Mouse (Mus musculus): Measurements from ENCODE around the gene Ezr. TPM values are rescaled to one million over a fixed set of nuclear protein-coding genes. Genes with fewer than 3 reads are reported as not detected.

Gene Ezr
- 1 to 10 TPM; 2.2 to 2.9 TPM for total RNA-seq (2021)
- long read RNA-seq, experiment 1, partial matches to known transcripts: 2 of 5 reads
- long read RNA-seq, experiment 1, other reads (novel, unspliced or antisense): 2 of 5 reads
- long read RNA-seq, experiment 2, transcript Ezr-201 (13 exons, 3,164 nt): major isoform, 5 of 7 reads
- long read RNA-seq, experiment 2, partial matches to known transcripts: 2 of 7 reads
- long read RNA-seq, experiment 2, other reads (novel, unspliced or antisense): 0 of 7 reads

DNA sequence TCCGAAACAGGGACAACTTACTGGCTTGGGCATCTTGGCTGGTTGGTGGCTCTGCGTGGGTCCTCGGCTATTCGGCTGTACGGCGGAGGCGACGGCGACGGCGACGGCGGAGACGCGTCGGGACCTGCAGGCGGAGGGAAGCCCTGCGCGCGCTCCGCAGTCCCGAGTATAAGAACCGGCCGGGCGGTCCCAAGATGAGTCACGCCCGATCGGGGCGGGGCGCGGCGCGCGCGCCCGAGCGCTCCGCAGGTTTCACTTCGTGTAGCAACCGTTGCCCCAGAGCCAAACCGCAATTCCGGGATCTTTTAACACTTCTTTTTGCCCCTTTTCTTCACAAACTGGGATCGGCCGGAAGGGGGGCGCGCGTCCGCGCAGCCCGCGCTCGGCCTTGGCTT is at the start of gene Ezr:
Ezr (minus strand) TSS at position 174 of the 395 bp plus-strand sequence.
- DNase-seq: peak; percentile 86

DNA sequence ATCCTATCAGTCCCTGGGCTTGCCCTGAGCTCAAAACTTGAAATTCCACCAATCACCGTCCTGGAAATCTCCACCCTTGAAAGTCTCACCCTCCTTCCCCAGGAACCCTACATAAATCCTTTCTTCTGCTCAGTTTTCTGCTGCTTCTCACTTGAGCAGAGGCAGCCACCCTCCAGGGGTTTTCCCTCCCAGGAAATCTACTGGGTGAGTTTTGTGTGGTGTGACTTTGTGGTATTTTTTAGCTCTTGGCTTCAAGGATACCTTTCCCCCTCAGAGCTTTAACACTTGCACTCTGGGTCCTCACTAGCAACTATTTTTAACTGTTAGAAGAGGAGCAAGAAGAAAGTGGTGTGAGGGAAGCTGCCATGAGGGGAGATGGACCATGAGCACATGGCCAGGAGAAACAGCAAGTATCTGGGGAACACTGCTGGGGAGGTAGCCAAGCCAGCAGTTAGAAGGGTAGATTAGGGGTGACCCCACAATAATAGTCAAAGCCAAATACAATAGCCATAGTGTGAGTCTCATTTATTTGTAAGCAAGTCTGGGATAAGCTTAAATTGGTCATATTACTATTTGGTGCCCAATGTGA is 47.5 kb upstream of the Ezr start:
- DNase-seq: no peak

DNA sequence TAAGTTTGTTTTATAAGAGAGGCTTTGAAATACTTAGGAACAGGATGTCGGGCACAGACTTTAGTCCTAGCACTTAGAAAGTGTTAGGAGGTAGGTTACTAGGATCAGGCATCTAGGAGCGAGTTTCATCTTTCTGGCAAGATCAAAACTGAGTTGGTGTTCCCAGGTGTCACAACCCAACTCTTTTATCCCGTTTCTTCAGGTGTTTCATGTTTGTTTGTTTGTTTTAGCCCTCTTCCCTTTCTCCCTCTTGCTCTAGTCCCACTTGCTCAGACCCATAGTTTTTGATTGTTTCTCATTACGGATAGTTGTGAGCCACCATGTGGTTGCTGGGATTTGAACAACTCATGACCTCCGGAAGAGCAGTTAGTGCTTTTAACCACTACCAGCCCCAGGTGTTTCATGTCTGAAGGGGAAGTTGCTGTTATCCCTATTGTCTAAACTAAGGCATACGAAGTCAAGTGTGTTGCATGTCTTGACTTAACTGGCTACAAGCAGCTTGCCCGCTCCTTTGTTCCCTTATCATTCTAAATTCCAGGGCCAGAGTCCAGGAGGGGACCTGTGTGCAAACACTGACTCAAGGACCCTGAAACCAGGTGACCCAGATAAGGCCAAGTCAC is 46.1 kb upstream of the Ezr start:
- no peak for DNase-seq

DNA sequence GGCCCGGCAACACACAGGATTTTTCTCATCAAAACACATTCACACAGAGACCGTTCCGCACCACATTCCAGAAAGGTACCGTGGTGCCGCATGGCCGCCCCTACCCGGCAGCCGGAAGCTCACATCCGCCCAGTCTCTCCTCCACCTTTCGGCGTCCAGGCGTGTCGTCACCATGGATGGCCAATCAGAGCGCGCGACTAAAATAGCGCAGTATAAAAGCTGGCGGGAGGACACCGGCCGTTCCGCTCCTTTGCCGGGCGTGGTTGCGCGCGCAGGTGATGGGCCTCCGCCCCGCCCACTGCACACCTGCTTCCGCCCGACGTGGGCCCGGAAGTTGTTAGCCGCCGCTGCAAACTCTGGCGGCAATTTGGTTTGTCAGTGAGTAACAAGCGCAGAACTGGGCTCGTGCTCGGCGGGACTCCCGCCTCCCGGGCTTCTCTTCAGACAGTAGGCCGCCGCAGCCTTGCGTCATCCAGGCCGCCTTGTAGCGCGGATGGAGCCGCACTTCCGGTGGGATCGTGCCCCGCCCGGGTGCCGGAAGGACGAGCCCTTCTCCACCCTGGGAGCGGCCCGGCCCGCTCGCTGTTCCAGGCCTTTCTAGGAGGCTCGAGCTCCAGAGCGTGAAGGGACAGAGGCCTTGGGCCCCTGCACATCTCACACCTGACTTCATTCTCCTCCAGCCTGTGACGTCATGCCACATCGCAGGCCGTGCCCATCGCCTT is 45.3 kb upstream of the Ezr start:
- peak; percentile 90 for DNase-seq

DNA sequence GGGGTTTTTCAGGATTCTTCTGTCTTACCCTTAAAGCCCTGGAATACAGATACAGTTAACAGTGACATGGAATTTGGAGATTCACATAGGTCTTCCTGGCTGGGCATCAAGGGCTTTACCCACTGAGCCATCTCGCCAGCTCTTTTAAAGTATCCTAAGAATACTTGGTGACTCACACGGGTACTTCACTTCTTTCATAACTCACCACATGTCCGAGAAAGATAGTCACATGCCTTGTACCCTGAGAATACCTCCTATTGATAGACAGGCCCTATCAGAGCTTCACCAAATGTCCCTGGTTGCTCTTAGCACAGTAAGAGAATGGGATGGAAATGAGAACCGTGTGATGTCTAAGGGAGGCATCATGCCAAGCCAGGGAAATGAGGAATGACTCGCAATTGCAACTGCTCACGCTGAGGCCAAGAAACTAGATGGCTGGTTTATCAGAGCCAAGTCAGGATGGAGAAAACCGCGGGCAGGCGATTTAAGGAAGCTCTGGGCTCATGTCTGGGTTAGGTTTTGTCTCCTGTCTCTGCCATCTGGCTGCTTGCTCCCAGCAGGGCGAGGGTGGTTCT is 44.7 kb upstream of the Ezr start:
- DNase-seq: no peak

DNA sequence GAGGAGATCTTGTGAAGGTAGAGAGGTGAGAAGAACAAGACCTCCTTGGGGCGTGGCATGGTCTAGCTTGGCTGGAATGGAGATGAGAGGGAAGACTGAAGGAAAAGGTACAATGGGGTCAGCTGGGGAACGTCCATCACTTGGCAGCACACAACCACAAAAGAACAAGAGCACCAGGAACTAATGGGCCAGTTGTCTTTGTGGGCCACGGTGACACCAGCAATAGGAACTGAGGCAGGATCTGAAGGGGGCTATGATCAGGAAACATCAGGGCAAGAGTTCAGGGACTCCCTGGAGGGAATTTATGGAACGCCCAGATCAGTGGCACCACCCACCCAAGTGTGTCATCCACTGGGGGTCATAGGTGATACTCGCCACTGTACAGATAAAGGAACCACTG is 34.2 kb upstream of the Ezr start:
- no peak for DNase-seq

DNA sequence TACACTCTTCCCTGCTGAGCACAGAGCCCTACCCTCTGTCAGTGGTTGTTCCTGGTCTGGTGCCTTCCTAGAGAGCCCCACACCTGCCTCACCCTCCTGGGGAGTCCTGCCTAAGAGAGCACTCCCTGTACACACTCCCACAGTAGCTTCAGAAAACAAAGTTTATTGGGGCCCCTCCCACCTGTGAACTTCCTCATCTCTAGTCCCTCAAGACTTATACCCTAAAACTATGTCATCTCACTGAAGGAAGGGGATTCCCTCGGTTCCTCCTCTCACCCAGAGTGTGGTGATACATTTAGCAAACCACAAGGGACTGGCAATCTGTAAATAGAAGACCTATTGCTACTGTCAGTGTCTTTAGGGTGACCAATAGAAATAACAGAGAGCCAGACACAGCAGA is 33.6 kb upstream of the Ezr start:
- DNase-seq: no peak

DNA sequence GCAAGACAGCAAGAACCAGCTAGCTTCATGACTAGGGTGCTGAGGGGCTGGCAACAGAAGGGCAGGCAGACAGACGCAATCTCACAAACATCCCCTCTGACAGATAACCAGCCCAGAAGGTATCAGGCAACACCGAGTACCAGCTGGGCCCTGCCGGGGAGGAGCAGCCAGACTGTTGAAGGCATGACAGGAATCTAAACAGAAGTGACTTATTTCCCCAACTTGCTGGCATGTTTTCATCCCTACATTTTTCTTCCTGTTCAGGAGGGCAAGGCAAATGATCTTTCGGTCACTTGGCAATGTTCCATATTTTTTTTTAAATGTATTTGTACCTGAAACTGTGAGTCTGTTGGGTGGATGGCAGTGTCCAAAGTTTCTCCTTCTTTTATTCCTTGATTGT is 32.1 kb upstream of the Ezr start:
- DNase-seq: no peak

DNA sequence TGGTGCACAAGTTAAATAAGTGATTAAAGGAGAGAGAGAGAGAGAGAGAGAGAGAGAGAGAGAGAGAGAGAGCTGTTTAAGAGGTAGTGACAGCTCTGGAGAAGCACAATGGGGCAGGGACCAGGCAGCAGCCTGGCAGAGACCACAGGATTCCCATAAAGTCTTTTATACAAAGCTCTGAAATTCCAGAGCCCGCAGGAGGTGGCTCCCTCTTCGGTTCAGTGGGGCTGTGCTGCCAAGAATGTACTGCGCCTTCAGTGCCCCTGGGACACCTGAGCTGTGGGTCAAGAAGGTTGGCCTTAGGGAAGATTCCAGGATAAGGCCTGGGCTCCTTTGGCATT is 30.2 kb upstream of the Ezr start:
- no peak for DNase-seq

DNA sequence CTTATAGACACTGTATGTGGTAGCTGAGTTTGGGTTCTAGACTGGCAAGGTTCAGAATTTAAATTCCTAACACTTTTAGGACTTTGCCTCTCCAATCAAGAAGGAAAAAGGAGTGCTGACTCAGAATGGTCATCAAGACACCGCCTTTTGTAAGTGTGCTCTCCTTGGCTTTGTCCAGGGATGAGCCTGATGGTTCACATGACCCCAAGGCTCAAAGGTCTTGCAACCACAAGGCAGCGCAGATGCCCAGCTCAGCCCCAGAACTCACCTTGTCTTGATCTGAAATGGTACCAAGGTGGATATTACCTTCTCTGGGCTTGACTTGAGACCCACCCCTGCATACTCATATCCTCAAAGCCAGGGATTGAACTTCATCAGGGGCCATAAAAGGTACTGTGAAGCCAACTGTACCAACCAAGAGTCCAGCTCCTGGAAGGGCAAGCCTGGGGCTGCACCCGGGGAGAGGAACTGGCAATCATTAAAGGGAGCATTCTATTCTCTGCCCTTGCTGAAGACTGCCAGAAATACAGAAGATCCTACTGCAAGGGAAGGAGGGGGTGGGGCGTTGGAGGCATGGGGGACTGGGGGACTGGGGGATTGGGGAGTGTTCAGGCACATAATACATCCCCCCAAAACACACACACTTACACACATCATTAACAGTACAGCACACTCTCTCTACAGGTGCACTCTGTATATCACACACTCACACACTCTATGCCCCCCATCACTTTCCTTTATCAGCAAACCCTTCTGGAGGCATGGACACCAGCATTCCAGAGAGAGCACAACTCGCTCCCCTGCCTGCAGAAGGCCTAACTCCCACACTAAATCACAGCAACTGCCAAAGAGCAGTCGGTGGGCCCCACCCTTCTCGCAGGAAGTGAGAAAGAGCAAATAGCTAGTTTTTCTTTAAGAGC is 29.6 kb upstream of the Ezr start:
- no peak for DNase-seq

DNA sequence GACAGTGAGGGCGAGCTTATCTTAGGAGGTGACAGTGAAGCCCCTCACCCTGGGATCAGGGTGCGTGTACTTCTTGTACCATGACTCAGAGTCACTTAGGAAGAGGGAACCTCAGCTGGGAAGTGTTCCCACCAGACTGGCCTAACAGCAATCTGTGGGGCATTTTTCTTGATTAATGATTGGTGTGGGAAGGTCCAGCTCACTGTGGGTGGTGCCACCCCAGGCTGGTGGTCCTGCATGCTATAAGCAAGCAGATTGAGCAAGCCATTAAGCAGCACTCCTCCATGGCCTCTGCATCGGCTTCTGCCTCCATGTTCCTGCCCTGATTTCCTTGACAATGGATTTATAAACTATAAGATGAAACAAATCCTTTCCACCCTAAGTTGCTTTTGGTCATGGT is 26.7 kb upstream of the Ezr start:
- no peak for DNase-seq

DNA sequence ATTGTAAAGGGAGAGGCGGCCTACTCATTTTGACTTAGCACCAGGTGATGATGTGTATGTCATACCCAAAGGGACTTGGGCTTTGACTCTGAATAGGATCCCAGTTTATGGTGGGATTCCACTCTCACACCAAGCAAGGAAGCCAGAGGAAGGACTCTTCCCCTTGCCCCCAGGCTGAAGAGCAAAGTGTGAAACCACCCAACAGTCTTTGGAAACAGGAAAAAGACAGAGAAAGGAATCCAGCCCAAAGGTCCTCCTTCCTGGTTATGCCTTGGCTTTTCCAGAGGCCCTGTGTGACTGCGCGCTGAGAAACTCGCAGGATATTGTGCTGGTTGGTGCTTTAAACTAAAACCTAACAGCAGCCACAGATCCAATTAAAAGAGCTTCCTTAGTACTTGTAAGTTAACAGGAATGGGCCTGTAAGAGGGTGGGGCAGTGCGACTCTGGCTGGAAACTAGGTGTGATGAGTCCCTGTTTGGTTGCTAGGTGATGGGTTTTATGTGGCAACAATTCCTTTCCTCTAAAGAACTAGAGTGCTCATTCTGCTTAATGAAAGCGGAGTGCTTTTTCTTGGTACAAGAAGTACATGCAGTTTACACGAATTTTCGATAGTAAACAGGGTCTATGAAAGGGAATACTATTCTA is 26.1 kb upstream of the Ezr start:
- no peak for DNase-seq

DNA sequence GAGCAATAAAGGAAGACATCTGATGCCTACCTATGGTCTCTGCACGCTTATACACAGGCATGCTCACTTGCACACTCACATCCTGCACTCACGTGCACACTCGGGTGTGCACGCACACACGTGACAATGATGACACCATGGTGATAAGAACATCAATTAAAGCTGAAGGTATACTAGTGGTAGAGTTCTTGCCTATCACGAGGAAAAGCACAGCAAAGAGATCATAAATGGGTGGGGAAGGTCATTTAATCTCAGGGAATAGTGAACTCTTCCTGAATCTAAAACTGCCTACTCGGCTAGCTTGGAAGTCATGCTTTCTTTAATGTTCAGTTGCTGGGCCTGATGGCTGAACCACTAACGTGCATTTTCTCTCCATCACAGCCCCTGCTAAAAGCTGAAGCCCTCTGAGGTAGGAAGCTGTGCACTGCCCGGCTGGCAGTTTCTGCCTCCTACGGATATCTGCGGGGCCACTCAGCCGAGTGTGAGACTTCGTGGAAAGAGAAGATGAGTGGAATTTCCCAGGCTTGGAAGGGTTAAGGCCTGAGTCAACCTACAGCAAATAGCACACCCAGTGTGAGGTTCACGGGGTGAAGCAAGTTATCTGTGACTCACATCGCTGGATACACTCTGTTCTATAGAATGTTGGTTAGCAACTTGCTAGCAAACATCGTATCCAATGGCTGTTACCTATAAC is 25.4 kb upstream of the Ezr start:
- DNase-seq: no peak

DNA sequence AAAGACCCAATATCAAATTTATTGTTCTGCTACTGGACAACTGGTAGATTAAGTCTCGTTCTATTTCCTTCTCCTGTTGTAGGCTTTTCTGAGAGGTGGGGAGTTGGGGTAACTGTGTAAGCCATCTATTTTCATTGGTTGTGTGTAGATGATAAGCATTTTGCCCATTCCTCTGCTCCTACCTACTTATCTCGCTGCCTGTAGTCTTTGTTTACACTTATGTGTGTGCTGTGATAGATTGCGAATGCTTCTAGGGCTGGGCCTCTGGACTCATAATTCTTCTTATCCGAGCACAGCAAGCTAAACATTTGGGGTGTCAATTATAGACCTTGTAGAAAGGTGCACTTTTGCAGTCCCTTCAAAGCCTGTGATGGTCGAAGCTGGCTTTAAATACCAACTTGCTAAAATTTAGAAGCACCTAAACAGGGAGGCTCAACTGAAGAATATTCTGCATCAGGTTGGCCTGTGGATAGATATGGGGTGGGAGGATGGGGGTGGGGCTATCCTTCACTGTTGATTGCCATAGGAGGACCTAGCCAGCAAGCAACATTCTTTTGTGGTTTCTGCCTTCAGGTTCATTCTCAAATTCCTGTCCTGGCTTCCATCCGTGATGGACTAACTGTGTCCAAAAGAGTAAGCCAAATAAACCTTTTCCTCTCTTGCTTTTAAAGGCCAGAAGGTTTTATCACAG is 22.4 kb upstream of the Ezr start:
- no peak for DNase-seq

DNA sequence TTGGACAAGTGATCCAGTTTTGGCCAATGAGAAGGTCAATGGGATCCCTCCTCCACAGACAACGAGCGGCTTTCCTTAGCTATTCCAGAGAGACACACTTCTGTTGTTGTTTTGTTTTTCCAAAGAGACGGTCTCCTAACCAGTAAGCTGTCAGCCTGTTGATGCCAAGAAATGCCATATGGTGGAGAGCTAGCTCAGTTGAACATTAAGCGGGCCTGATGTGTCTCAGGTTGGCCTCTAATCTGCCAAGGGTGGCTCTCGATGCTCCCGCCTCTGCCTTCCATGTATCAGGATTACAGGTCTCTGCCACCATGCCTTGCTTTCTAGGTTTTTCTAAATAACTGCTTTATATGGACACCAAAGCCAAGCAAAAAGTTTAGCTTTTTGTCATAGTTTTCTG is 21.5 kb upstream of the Ezr start:
- DNase-seq: no peak

DNA sequence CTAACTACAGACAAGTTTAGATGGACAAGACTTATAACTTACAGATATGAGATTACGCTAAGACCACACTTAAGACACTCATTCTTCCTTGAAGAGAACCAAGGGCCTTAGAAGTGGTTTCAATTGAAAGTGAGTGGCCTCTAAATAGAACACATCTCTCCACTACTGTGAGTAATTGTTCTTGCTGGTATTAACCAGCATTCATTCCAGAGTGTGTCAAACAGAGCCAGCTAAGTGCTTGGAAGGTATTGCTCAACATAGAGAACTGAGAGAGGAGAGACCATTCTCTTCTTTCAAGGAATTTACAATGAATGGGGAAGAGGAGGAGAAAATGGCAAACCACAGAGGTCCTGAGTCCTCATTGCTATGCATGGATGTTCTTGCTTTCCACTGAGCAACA is 21.0 kb upstream of the Ezr start:
- DNase-seq: no peak

DNA sequence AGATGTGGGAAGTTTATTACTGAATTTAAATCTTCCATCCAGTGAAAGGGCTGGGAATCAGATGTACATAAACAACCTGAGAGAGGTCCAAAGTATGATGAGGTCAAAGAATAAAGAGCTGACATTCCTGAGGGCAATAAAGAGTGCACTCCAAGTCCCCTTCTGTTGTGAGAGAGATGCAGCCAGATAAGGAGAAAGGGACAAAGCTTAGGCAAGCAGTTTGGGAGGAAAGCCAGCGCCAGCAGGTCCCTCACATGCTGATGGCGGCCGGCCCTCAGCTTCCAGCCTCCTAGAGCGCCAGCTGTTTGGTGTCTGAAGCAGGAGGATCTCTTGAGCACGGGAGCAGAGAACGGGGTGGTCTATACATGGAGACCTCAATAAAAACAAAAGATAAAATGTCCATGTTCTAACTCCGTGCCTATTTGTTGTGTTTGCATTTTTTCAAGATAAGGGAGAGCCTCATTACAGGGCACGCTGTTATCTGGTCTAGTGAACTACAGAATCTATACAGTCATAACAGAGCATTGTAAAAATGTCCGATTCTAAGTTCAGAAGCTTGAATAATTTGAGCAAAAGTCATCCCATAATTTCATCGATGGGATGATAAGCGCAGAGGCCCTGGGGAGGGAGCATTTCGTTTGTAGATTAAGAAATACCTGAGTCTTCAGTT is 15.9 kb upstream of the Ezr start:
- DNase-seq: no peak

DNA sequence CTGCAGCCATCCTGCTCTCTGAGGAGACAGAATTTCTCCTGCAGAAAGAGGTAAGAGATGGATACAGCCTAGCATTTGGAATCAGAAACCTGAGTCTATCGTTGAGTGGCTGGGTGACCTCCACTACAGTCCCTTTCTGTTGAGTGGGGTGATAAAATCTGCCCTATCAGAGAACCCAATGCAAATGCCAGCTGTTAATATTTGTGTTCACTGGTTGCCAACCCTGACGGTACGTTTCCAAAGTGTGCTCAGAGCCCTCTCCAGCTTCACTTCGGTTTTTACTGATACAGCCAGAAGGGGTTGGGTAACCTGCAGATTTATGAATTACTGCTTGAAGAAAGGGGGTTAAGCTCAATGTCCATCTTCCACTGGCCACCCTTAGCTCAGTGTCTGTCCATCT is 14.9 kb upstream of the Ezr start:
- DNase-seq: no peak

DNA sequence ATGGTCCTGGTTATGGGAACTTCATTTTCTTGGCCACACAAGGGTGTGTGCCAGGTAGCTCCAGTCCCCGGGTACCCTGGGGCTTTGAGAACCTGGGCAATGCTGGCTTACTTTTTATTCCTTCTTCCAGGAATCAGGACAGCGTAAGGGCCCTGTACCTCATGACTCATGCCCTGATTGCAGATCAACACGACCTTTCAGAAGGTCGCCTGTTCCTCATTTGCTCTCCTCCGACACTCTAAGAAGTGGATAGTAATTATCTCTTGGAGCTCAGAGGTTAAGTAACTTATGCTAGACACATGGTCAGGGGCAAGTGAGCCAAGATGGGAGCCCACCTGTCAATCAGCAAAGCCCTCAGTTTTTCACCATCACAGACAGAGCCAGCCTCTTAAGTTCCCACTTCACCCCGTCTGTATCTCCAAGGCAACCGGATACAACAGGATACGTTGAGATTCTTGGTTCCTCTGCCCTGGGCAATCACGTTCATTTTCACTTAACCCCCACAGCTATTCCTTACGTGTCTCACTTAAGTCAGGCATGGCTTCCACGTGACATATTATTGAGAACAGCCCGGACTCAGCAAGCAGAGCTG is 11.7 kb upstream of the Ezr start:
- no peak for DNase-seq

Measured in gastrocnemius, postnatal 25 days (tissue).